Mouse (Mus musculus): ENCODE measurements around the gene Ackr3. TPM values are rescaled to one million over a fixed set of nuclear protein-coding genes. Genes with fewer than 3 reads are reported as not detected.

Gene Ackr3
- total RNA-seq, 2 experiments from 2014 or later = 13.7 to 17.8 TPM

GRCm38 (mm10) chr1:90239336-90240225 is 35.8 kb downstream of the Ackr3 start:
- TF ChIP-seq CTCF (conservative IDR thresholded peaks at IDR 0.05) = no peak
- Histone ChIP-seq H3K27ac (no peak overlapping the region), H3K4me3 (no peak overlapping the region)
- no peak for DNase-seq (ENCODE audit: low spot score in 2 of 2)

GRCm38 (mm10) chr1:90240287-90240686 is 36.5 kb downstream of the Ackr3 start:
- no peak overlapping the region for H3K4me3 ChIP-seq
- TF ChIP-seq CTCF (conservative IDR thresholded peaks at IDR 0.05) = no peak
- DNase-seq (ENCODE audit: low spot score in 2 of 2) = no peak
- H3K27ac ChIP-seq = no peak overlapping the region

- Histone ChIP-seq H3K27ac (no peak overlapping the region), H3K4me3 (no peak overlapping the region)
- no peak for TF ChIP-seq CTCF (conservative IDR thresholded peaks at IDR 0.05)
- DNase-seq (ENCODE audit: low spot score in 2 of 2) = no peak
These were observed 38.7 kb downstream of the Ackr3 start for GRCm38 (mm10) chr1:90242444-90242989.

GRCm38 (mm10) chr1:90244537-90244936 is 40.8 kb downstream of the Ackr3 start:
- TF ChIP-seq CTCF (conservative IDR thresholded peaks at IDR 0.05) = no peak
- no peak for DNase-seq (ENCODE audit: low spot score in 2 of 2)
- no peak overlapping the region for H3K4me3 ChIP-seq
- H3K27ac ChIP-seq = no peak overlapping the region

- no peak for DNase-seq (ENCODE audit: low spot score in 2 of 2)
- TF ChIP-seq CTCF (conservative IDR thresholded peaks at IDR 0.05) = peak; percentile 60
- Histone ChIP-seq H3K27ac (no peak overlapping the region), H3K4me3 (no peak overlapping the region)
These were observed 41.8 kb downstream of the Ackr3 start for GRCm38 (mm10) chr1:90245533-90245932.

- Histone ChIP-seq H3K4me3 (no peak overlapping the region), H3K27ac (no peak overlapping the region)
- no peak for TF ChIP-seq CTCF (conservative IDR thresholded peaks at IDR 0.05)
- no peak for DNase-seq (ENCODE audit: low spot score in 2 of 2)
These were observed 42.3 kb downstream of the Ackr3 start for GRCm38 (mm10) chr1:90246035-90246434.

GRCm38 (mm10) chr1:90246800-90247199 is 43.0 kb downstream of the Ackr3 start:
- TF ChIP-seq CTCF (conservative IDR thresholded peaks at IDR 0.05) = no peak
- Histone ChIP-seq H3K27ac (no peak overlapping the region), H3K4me3 (no peak overlapping the region)
- no peak for DNase-seq (ENCODE audit: low spot score in 2 of 2)

GRCm38 (mm10) chr1:90247234-90247633 is 43.5 kb downstream of the Ackr3 start:
- no peak overlapping the region for H3K4me3 ChIP-seq
- no peak for TF ChIP-seq CTCF (conservative IDR thresholded peaks at IDR 0.05)
- DNase-seq (ENCODE audit: low spot score in 2 of 2) = no peak
- H3K27ac ChIP-seq = no peak overlapping the region

- DNase-seq (ENCODE audit: low spot score in 2 of 2) = no peak
- H3K27ac ChIP-seq = no peak overlapping the region
- no peak for TF ChIP-seq CTCF (conservative IDR thresholded peaks at IDR 0.05)
- no peak overlapping the region for H3K4me3 ChIP-seq
These were observed 44.2 kb downstream of the Ackr3 start for GRCm38 (mm10) chr1:90247756-90248541.

GRCm38 (mm10) chr1:90248966-90249735 is 45.4 kb downstream of the Ackr3 start:
- H3K27ac ChIP-seq = no peak overlapping the region
- DNase-seq (ENCODE audit: low spot score in 2 of 2) = no peak
- H3K4me3 ChIP-seq = no peak overlapping the region
- no peak for TF ChIP-seq CTCF (conservative IDR thresholded peaks at IDR 0.05)

- DNase-seq (ENCODE audit: low spot score in 2 of 2) = no peak
- TF ChIP-seq CTCF (conservative IDR thresholded peaks at IDR 0.05) = no peak
- no peak overlapping the region for H3K4me3 ChIP-seq
- H3K27ac ChIP-seq = no peak overlapping the region
These were observed 46.6 kb downstream of the Ackr3 start for GRCm38 (mm10) chr1:90250419-90250818.

- H3K4me3 ChIP-seq = no peak overlapping the region
- TF ChIP-seq CTCF (conservative IDR thresholded peaks at IDR 0.05) = no peak
- no peak for DNase-seq (ENCODE audit: low spot score in 2 of 2)
- no peak overlapping the region for H3K27ac ChIP-seq
These were observed 47.4 kb downstream of the Ackr3 start for GRCm38 (mm10) chr1:90251156-90251555.
